Mouse (Mus musculus) adrenal gland, postnatal 14 days (tissue): ENCODE measurements around the gene Nol12. TPM values are rescaled to one million over a fixed set of nuclear protein-coding genes. Genes with fewer than 3 reads are reported as not detected.

Source experiments
- DNase-seq: peaks from one replicate; pipeline ENCODE4 v3.0.0; 2021; ENCODE audit warnings: mixed read lengths
- total RNA-seq: library from RNA; stranded (reverse); gene quantifications from 2 replicates; pipeline ENCODE4 v1.2.3, GENCODE M21; 2021

Nol12 gene
- total RNA-seq, 1 experiment from 2014 or later = 37.0 TPM

GRCm38 (mm10) chr15:78948152-78948725 lies 13.5 kb downstream of the Nol12 start:
- DNase-seq = no peak

- DNase-seq = no peak
Measured at GRCm38 (mm10) chr15:78948883-78949282, 14.2 kb downstream of the Nol12 start.

- DNase-seq = no peak
Measured at GRCm38 (mm10) chr15:78955663-78956062, 20.9 kb downstream of the Nol12 start.

GRCm38 (mm10) chr15:78956351-78956750 lies 21.6 kb downstream of the Nol12 start:
- DNase-seq = no peak

- DNase-seq = no peak
Measured at GRCm38 (mm10) chr15:78957021-78957420, 22.3 kb downstream of the Nol12 start.

- DNase-seq = no peak
Measured at GRCm38 (mm10) chr15:78959537-78959936, 24.8 kb downstream of the Nol12 start.

- DNase-seq = peak; percentile 82
Measured at GRCm38 (mm10) chr15:78960088-78960487, 25.4 kb downstream of the Nol12 start.

- DNase-seq = peak; percentile 89
Measured at GRCm38 (mm10) chr15:78962885-78963284, 28.2 kb downstream of the Nol12 start.

- peak; percentile 68 for DNase-seq
Measured at GRCm38 (mm10) chr15:78971626-78972025, 36.9 kb downstream of the Nol12 start.

- DNase-seq = peak; percentile 83
Measured at GRCm38 (mm10) chr15:78973950-78974349, 39.2 kb downstream of the Nol12 start.

- DNase-seq = no peak
Measured at GRCm38 (mm10) chr15:78977676-78978159, 43.0 kb downstream of the Nol12 start.

GRCm38 (mm10) chr15:78978875-78979274 lies 44.1 kb downstream of the Nol12 start:
- DNase-seq = peak; percentile 91

- no peak for DNase-seq
Measured at GRCm38 (mm10) chr15:78980084-78980483, 45.4 kb downstream of the Nol12 start.

GRCm38 (mm10) chr15:78982658-78983435 lies 48.1 kb downstream of the Nol12 start:
- peak; percentile 96 for DNase-seq

GRCm38 (mm10) chr15:78983436-78984285 lies 48.9 kb downstream of the Nol12 start:
- peak; percentile 76 for DNase-seq

GRCm38 (mm10) chr15:78984286-78984778 lies 49.6 kb downstream of the Nol12 start:
- DNase-seq = peak; percentile 23

GRCm38 (mm10) chr15:78986536-78987220 lies 51.9 kb downstream of the Nol12 start:
- peak; percentile 55 for DNase-seq

- DNase-seq = peak; percentile 90
Measured at GRCm38 (mm10) chr15:78988499-78988971, 53.8 kb downstream of the Nol12 start.

- peak; percentile 50 for DNase-seq
Measured at GRCm38 (mm10) chr15:78989152-78990092, 54.7 kb downstream of the Nol12 start.

GRCm38 (mm10) chr15:78990093-78990463 lies 55.3 kb downstream of the Nol12 start:
- DNase-seq = peak; percentile 28
